Mouse (Mus musculus): ENCODE measurements around the gene Ypel3.

DNA sequence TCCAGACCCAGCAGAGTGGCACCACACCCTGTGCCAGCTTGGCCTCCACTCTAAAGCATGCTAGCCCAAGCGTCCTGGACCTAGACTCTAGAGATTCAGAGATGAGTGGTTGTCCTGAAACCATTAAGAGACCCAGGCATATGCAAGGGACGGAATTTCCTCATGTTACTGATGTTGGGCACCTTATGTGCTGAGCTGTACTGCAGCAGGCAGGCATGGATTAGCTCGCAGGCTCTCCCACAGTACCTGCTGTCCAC lies 849 bp upstream of the Ypel3 start:
- TF ChIP-seq CTCF (IDR thresholded peaks at IDR 0.05; ENCODE audit: borderline replicate concordance, insufficient read depth, low read length) (no peak), POLR2A (IDR thresholded peaks at IDR 0.05; ENCODE audit: low read depth, low read length) (no peak)

All from embryonic fibroblast, embryonic 13.5 days (primary cell).